Mouse (Mus musculus): ENCODE data around the gene C8g. TPM values are rescaled to one million over a fixed set of nuclear protein-coding genes. Genes with fewer than 3 reads are reported as not detected.

C8g gene
- total RNA-seq, 2 experiments from 2014 or later, result 0.18 to 0.44 TPM

- no peak for ATAC-seq (ENCODE audit: poor library complexity, severe bottlenecking)
Observed at GRCm38 (mm10) chr2:25468962-25469915, 32.3 kb downstream of the C8g start.

- no peak for ATAC-seq (ENCODE audit: poor library complexity, severe bottlenecking)
Observed at GRCm38 (mm10) chr2:25467606-25468303, 33.8 kb downstream of the C8g start.

- ATAC-seq (ENCODE audit: poor library complexity, severe bottlenecking), result peak; percentile 83
Observed at GRCm38 (mm10) chr2:25465816-25466635, 35.5 kb downstream of the C8g start.

GRCm38 (mm10) chr2:25465256-25465655, 36.3 kb downstream of the C8g start:
- no peak for ATAC-seq (ENCODE audit: poor library complexity, severe bottlenecking)

- no peak for ATAC-seq (ENCODE audit: poor library complexity, severe bottlenecking)
Observed at GRCm38 (mm10) chr2:25463630-25464029, 37.9 kb downstream of the C8g start.

GRCm38 (mm10) chr2:25461407-25461806, 40.1 kb downstream of the C8g start:
- ATAC-seq (ENCODE audit: poor library complexity, severe bottlenecking), result no peak

- peak; percentile 85 for ATAC-seq (ENCODE audit: poor library complexity, severe bottlenecking)
Observed at GRCm38 (mm10) chr2:25460551-25461309, 40.8 kb downstream of the C8g start, which contains the start of gene Paxx. TSS of gene Paxx (minus strand) at chr2:25461094.

- no peak for ATAC-seq (ENCODE audit: poor library complexity, severe bottlenecking)
Observed at GRCm38 (mm10) chr2:25460135-25460534, 41.4 kb downstream of the C8g start.

GRCm38 (mm10) chr2:25458911-25459310, 42.6 kb downstream of the C8g start:
- ATAC-seq (ENCODE audit: poor library complexity, severe bottlenecking), result no peak

- no peak for ATAC-seq (ENCODE audit: poor library complexity, severe bottlenecking)
Observed at GRCm38 (mm10) chr2:25457022-25457896, 44.3 kb downstream of the C8g start.

- ATAC-seq (ENCODE audit: poor library complexity, severe bottlenecking), result no peak
Observed at GRCm38 (mm10) chr2:25456205-25456953, 45.1 kb downstream of the C8g start, which contains the start of gene Clic3. TSS of gene Clic3 (plus strand) at chr2:25456838.

- ATAC-seq (ENCODE audit: poor library complexity, severe bottlenecking), result no peak
Observed at GRCm38 (mm10) chr2:25452951-25453350, 48.6 kb downstream of the C8g start.

GRCm38 (mm10) chr2:25450853-25451647, 50.5 kb downstream of the C8g start:
- 0 out of 2 replicates have a peak, but pooled peaks have one; percentile 15 for ATAC-seq (ENCODE audit: poor library complexity, severe bottlenecking)

Data from megakaryocyte, adult 5-6 weeks (primary cell).